Mouse (Mus musculus) kidney, postnatal 36 days (tissue): ENCODE results near the gene Gm5105.

Experiments
- DNase-seq, 2 experiments: peaks; one replicate each; pipeline ENCODE4 v3.0.0; 2021 to 2022; ENCODE audit warnings: mixed read lengths in 2 of 2

The Gm5105 gene

DNA sequence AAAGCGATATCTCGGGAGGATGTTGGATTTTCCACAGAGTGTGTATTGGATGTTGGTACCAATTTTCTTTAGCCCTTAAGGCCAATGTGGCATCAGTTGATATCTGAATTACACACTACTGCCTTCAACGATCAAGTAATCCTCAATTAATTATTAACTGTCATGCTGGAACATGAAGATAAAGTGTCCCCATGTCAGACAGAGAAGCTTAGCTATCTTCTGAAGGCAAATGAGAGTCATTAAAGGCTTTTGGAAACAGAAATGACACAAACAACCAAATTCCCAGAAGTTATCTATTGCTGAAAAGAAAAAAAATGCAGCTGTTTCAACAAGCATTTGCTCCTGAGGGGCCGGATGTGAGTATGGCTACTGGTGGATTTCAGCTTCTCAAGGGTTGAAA, 45.2 kb downstream of the Gm5105 start:
- no peak for DNase-seq

DNA sequence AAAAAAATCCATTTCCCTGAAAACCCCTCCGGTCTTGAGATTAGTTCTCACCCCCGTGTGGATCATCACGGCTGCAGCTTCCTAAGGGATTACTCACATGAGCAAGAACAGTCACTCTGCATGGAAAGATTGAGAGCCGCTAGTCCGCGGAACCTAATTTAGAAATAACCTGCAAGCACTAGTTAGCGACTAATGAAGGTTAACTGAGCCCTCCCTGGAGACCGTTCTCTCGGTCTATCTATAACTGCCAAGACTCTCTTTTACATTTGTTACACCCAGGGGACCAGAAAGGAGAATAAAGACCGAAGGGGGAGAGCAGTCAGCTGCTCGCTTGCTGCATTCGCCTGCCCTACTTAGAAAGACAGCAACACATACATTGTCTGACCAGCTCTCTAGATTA, 50.4 kb downstream of the Gm5105 start:
- DNase-seq = no peak

DNA sequence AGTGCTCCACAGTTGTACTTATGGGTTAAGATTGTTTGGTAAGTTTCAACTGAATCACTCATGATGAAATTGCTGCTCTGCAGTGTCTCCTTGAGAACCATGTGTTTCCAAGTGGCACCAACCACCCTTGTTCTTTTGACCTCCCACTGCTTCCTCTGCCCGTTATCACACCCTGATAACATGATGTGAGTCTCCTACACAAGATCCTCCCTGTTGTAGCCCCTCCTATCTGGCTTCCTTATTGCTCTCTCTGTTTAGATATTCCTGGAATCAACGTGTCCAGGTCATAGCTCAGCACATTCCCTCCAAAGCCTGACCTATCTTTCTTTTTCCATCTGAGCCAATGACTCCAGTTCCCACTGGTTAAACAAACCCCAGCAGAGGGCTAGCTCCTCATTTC, 52.5 kb downstream of the Gm5105 start:
- no peak for DNase-seq

DNA sequence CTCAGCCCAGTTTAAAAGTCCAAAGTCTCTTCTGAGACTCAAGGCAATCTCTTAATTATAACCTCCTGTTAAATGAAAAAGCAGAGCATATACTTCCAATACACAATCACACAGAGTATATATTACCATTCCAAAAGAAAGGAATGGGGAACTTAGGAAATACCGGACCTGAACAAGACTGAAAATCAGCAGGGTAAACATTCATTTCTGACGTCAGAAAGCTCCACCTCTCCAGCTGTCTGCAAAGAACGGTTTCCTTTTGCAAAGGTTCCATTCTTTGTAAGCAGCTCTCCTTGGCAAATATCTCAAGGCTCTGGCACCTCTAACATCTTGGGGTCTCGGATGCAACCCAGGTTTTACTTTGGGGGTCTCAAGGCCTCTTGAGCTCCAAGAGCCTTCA, 54.8 kb downstream of the Gm5105 start:
- DNase-seq = no peak

DNA sequence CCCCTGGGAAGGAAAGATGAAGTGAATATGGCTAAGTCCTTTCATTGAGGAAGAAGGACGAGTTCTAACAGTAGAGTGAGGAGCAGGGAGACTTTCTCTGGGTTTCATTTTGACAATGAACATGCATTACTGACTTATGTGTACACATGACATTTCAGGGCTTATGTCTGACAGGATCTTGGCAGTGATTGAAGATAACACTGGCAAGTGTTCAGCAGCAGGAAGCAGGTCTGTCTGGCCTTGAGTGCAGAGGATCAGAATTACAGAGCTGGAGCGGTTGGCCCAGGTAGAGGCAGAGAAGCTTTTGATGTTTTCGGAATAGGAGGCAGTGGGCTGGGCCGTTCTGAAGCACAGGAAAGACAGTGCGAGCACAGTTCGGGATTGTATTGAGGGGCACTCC, 59.0 kb downstream of the Gm5105 start:
- no peak for DNase-seq

DNA sequence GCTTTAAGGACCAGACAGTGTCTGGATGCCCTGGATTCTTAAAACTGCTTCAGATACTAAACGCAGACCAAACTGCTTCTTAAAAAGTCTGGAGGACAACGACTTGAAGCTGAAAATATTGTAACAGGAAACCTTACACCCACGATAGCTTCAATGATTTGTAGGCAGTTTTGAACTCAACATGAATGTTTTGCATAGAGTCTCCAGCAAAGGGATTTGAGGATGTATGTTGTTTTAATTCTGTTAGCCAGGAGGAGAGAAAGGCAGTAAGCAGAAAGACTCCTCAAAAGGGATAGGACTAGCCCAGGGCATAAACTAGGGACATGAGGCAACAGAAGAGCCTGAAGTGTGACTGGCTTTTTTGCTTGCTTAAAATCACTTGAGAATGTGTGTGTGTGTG, 60.3 kb downstream of the Gm5105 start:
- no peak for DNase-seq

DNA sequence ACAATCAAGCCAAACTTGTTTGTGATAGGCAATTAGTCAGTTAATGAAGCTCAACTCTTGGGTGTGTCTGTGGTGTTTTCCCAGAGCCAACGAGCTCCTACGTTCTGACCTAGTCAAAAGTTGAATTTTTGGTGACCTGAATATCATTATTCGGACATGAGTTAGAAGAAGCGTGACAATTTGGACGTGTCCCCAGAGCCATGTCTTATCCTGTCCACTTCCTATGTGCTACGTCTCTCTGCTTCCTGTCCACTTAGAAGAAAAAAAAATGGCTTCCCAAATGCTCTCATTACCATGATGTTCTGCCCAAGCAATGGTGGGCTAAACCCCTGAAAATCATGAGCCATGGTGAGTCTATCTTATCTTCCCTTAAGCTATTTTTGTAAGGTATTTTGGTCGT, 63.9 kb downstream of the Gm5105 start:
- no peak for DNase-seq

DNA sequence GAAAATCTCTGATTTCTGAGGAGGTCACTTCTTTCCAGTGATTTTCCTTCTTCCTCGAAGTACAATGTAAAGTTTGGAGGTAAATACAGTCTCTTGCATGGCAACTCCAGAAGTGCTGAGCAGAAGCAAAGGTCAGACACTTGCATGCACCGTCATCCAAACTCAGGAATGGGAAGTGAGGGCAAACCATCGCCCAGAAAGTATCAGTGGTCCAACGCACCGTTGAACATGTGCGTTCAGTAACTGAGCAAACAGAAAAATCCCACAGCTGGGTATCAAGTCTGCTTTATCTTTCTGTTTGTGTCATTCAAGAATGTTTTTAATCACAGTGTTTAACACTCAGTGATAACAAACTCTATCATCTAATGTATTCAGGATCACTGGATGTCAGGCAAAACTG, 64.6 kb downstream of the Gm5105 start:
- DNase-seq = no peak

DNA sequence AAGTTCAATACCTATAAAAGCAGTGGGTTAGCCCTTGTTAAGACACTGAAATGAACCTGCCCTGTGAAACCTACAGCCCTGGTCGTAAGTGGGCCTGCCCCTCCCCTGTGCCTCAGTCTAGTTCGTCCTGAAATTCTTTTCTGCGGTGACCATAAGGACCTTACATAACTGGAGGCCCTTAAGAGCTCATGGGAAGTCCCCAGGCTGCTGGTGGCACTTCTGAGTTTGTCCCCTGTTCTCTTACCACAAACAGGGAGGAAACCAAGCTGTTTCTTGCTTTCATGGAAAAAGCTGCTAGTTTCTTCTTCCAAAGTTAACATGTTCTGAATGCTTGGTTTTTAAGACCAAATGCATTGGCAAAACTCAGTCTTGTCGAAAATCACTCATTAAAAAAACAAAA, 65.3 kb downstream of the Gm5105 start:
- DNase-seq = no peak

DNA sequence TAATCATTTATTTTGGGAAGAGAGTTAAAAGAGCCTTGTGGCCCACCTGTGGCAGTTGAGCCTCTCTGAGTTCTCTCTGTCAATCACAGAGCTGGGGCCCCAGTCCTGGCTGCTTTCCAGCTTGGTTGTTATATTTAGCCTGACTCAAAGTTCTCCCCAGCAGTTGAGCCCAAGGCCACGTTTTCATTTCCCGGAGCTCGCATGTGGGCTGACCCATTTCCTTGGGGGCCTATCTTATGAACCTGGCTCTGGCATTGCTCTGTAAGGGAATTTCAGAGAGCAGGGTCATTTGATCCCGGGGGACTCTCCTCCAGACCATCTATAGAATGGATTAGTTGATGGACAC, 66.5 kb downstream of the Gm5105 start:
- DNase-seq = peak; percentile 23 to 62

DNA sequence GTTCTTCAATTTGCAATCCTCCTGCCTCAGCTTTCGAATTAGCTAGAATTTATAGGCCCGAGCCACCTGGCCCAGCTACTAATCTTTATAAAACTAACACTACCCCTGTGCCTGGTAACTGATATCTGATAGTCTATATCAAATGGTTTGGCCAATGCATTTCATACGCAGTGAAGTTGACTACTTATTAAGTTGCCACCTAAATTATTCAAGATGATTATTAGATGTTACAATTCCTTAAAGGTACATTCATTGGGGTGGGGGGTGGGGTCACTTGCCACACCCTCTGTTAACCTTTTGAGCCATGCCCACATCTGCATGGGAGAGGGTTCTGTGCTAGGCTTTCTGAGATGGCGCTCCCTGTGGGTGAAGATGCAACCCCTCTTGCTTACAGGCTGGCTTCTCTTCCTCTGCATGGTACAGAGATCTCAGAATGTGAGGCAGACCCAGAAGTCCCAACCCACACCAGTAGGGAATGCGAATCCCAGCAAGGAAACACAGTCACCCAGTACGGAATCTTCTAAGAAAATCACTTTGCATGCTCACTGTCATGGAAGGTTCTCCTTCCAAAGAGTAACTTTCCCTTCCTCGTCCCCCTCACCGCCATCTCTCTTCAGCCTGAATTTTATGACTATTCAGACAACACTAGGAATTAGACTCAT, 67.0 kb downstream of the Gm5105 start:
- no peak for DNase-seq

DNA sequence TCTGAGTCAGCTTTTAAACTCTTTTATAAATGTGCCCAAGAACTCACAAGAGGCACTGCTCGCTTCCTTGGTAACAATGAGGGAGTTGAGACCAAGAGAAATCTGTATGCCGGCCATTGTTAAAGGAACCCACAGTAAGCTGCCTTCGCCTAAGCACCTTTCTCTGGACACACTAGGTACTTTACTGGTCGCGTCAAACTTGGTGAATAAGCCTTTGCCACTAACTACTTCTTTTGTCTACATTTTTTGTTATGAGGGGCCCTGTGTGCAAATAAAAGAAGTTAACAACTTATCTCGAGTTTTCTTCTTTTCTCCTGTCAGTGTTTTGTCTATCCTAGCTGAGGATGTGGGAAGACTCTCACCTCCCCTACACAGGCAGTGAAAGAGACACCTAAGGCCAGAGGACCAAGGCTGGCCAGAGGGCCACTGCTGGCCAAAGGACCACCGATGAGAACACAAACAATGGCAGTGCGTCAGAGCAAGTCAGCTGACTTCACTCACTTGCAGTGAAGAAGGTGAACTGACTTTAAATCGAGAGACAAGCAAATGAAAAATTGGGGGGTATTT, 67.9 kb downstream of the Gm5105 start:
- no peak for DNase-seq
